Mouse (Mus musculus) olfactory bulb, adult 2 months (tissue): ENCODE measurements around the gene Galnt4. TPM values are rescaled to one million over a fixed set of nuclear protein-coding genes. Genes with fewer than 3 reads are reported as not detected.
A peak's percentile ranks its signal among the peaks of the same experiment; 100 is the strongest.
"Not testable (repeated sequence)": the region's sequence is repeated elsewhere in the genome, so short reads cannot be mapped to it uniquely, and the experiment has no call there.

Experiments
- H3K27ac ChIP-seq: fragments of 200-500 bp; 2 replicates; pipeline ENCODE4 v1.5.1; 2012; ENCODE audit warnings: low read depth, low read length; ENCODE audit not compliant: insufficient read depth
- H3K4me1 ChIP-seq: fragments of 200-500 bp; 2 replicates; pipeline ENCODE4 v1.6.1; 2012; ENCODE audit warnings: low read length; ENCODE audit not compliant: control insufficient read depth, insufficient read depth
- H3K4me3 ChIP-seq: fragments of 200-500 bp; 2 replicates; pipeline ENCODE4 v1.5.1; 2012; ENCODE audit warnings: mild to moderate bottlenecking, low read depth, low read length, moderate library complexity; ENCODE audit not compliant: insufficient read depth
- CTCF ChIP-seq: fragments of 200-500 bp; IDR thresholded peaks from 2 replicates; pipeline ENCODE4 v1.5.1; 2012; ENCODE audit warnings: low read depth, mild to moderate bottlenecking, low read length, moderate library complexity; ENCODE audit not compliant: insufficient read depth
- POLR2A ChIP-seq: fragments of 200-500 bp; IDR thresholded peaks from 2 replicates; pipeline ENCODE4 v1.6.1; 2012; ENCODE audit warnings: mild to moderate bottlenecking, low read depth, low read length, moderate library complexity; ENCODE audit not compliant: insufficient read depth
- WGBS: fragments of 180-500 bp; shearing (Covaris S2); methylation state at CpG from one replicate; pipeline ENCODE4 v1.1.7; 2018; 5-methylcytosine and 5-hydroxymethylcytosine counted together
- polyA plus RNA-seq: library from polyadenylated mRNA; stranded (reverse); fragments of >200 nt; gene quantifications from 2 replicates; pipeline ENCODE4 v1.2.4, GENCODE M21; 2012; ENCODE audit warnings: low replicate concordance; ENCODE audit not compliant: missing spikeins, insufficient read depth, insufficient read length

The Galnt4 gene
- polyA plus RNA-seq, 1 experiment = not detected

DNA sequence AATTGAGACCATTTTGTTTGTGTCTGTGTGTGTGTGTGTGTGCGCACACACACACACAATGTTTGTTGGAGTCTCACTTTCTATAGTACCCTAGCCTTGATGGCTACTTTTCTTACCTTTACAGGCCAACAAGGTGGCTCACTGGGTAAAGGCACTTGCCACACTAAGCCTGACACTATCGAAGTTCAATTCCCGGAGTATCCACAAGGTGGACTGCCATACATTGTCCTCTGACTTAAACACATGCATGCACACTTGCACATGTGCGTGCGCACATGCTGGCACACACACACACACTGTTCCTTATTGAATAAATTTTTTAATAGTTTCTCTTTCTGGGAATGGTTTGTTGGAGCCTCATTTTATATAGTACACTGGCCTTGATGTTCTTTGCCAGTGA is 48.8 kb downstream of the Galnt4 start:
- H3K4me3 ChIP-seq = no peak overlapping the region
- no peak overlapping the region for H3K27ac ChIP-seq
- H3K4me1 ChIP-seq = no peaks in the 10 kb centered on the region
- TF ChIP-seq POLR2A = no peak
- TF ChIP-seq CTCF = no peak
- 92% methylated on average over 5 of the region's 5 CpGs for WGBS

DNA sequence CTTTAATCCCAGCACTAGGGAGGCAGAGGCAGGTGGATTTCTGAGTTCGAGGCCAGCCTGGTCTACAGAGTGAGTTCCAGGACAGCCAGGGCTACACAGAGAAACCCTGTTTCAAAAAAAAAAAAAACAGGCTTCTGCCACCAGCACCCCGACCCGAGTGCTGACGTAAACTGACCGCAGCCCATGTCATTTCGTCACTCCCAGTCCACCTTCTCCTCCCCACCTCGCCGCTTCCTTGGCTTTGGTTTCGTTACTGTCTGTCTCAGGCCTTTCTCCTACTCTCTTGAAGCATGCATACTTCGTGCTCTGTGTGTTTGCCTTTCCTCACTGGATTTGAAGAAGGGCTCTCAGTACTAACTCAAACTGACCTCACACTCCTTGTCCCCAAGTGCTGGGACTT is 49.7 kb downstream of the Galnt4 start:
- not testable (repeated sequence) for H3K27ac ChIP-seq

DNA sequence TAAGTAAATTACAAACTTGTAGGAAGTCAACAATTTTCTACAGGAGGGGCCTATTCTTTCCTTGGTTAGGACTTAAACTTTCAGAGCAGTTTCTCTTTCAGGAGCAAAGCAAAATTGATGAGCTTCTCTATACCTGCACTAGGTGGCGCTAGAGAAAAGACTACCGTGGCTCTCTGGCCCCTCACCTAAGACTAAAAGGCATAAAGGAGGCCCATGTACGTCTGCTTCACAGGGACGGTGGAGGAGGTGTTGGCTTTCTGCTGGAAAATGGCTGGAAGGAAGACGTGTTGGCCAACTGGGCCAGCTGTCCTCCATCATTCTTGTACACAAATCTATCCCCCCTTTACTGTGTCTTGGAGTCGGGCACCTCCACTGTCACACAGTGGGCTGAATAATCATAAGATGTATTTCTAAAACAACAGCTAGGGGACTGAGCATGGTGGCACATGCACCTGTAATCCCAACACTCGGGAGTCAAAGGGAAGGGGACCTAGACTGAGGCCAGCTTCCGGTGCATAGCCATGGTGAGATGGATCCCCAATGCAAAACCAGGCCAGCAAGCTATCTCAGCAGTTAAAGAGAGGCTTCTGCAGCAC is 54.1 kb downstream of the Galnt4 start:
- WGBS = 51% methylated on average over 8 of the region's 8 CpGs
- TF ChIP-seq CTCF = peak; percentile 23; the same call in 1 of the 2 replicates
- TF ChIP-seq POLR2A = no peak
- Histone ChIP-seq H3K27ac (no peak overlapping the region), H3K4me3 (no peak overlapping the region), H3K4me1 (peaks cover 3% of the 10 kb centered on the region)

More for the DNA sequence above, 49.7 kb downstream of the Galnt4 start:
- WGBS = 95% methylated on average over 10 of the region's 10 CpGs
- not testable (repeated sequence) for H3K4me1 ChIP-seq, H3K4me3 ChIP-seq

Other genes with a start within 250 kb of the Galnt4 start
- 354 and 685 TPM in 2 replicates for gene Atp2b1, start 193.8 kb upstream of the Galnt4 start, polyA plus RNA-seq
- gene Poc1b, start 1.1 kb upstream of the Galnt4 start, polyA plus RNA-seq = not detected in 2 replicates
- gene Phxr2, start 18.2 kb downstream of the Galnt4 start, polyA plus RNA-seq = not detected in 2 replicates
- not detected in 2 replicates for gene Dusp6, start 155.1 kb downstream of the Galnt4 start, polyA plus RNA-seq